20 mouse cellular contexts compared by ENCODE assay signal in the genomic region with DNA sequence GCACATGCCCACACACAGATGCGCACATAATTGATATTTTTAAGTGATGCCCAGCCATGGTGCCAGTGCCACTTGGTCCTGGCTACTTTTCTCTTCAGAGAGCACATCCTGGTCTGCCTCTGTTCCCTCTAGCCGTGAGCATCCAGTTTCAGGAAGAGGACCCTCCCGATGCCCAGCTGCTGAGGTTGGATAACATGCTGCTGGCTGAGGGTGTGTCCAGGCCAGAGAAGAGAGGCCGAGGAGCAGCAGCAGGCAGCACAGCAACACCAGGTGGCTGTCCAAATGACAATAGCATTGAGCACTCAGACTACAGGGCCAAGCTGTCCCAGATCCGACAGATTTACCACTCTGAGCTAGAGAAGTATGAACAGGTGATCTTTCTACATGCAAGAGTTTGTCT.
"Had no signal": no experiment of that assay in that cellular context is flagged by ENCODE, and none has a peak within 500 bp of the region (broad histone marks: within the 10 kb centered on the region; RNA-seq: fewer than 3 reads in every experiment).

No protein-coding gene starts in this region.

- H3K9me3 ChIP-seq: intestine, embryonic 15.5 days; kidney, embryonic 15.5 days; limb, embryonic 12.5 days; lung, embryonic 15.5 days; megakaryocyte, embryonic 14.5 days had no signal

- ATAC-seq: intestine, embryonic 15.5 days had no signal

- H3K9ac ChIP-seq: intestine, embryonic 15.5 days; kidney, embryonic 15.5 days; limb, embryonic 12.5 days; lung, embryonic 15.5 days had no signal

- H3K36me3 ChIP-seq: intestine, embryonic 15.5 days; kidney, embryonic 15.5 days; lung, embryonic 15.5 days had no signal

- H3K4me1 ChIP-seq: intestine, embryonic 15.5 days; kidney, embryonic 15.5 days; limb, embryonic 12.5 days; lung, embryonic 15.5 days had no signal

- H3K4me2 ChIP-seq: intestine, embryonic 15.5 days; kidney, embryonic 15.5 days; limb, embryonic 12.5 days; lung, embryonic 15.5 days; midbrain, embryonic 11.5 days had no signal

- H3K27ac ChIP-seq: intestine, embryonic 15.5 days; kidney, embryonic 15.5 days; left cerebral cortex, adult 2 months; limb, embryonic 12.5 days; lung, embryonic 15.5 days had no signal

- H3K4me3 ChIP-seq: intestine, embryonic 15.5 days; kidney, embryonic 15.5 days; left cerebral cortex, adult 2 months; limb, embryonic 12.5 days; lung, embryonic 15.5 days; megakaryocyte, embryonic 14.5 days had no signal

- H3K27me3 ChIP-seq: intestine, embryonic 15.5 days; kidney, embryonic 15.5 days; limb, embryonic 12.5 days; lung, embryonic 15.5 days had no signal

- DNase-seq: kidney, adult 11 months; kidney, adult 8-10 months; kidney, postnatal 10 days; kidney, postnatal 36 days; layer of hippocampus, postnatal 36 days; liver; lung, adult 18-20 months; lung, postnatal 10 days; lung, postnatal 36 days; midbrain, embryonic 14.5 days; thymus, adult 2 months; thymus, postnatal 14 days; thymus, postnatal 4 days had no signal
